Mouse (Mus musculus): ENCODE results near the gene Ccdc126. TPM values are rescaled to one million over a fixed set of nuclear protein-coding genes. Genes with fewer than 3 reads are reported as not detected.
A peak's percentile ranks its signal among the peaks of the same experiment; 100 is the strongest.
"Not testable (repeated sequence)": the region's sequence is repeated elsewhere in the genome, so short reads cannot be mapped to it uniquely, and the experiment has no call there.

Ccdc126 gene
- 8.0 and 8.3 TPM in 2 replicates for polyA plus RNA-seq (2015; fragmentation: Nextera tagmentation; extraction: Ambion mirVana)

DNA sequence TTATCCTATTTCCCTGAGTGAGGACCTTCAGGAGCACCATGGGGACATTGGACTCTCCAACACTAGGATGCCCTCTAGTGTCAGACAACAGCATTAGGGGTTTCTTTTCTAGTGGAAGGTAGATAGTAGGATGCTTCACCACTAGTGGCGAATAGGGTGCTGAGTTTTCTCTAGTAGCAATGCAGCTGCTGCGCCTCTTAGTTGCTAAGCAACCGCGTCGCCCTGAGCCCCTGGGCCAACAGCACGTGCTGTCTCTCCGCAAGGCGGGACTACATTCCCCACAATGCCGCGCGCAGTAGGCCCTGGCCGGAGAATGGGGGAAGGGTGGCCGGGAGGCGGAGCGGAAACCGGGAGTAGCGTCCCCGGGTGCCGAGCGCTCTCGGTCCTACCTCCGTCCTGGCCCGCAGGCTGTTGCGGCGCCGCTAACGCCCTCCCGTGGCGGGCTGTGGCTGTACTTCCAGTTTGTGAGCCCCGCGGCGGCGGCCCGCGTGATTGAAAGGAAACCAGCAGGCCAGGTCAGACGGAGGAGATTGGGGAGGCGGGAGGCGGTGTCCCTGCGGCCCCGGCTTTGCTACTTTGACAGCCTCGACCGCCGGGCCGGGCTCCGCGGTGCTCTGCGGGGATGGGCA, at the start of gene Ccdc126:
TSS of gene Ccdc126 (plus strand) at position 309 of the 629 bp plus-strand sequence.
- peak within 1 kb of the TSS; percentile 85 for H3K9ac ChIP-seq
- peak within 1 kb of the TSS; percentile 84 for H3K4me2 ChIP-seq
- no peaks in the 10 kb centered on the region for H3K9me3 ChIP-seq
- under 1% methylated on average over 47 of the region's 47 CpGs for WGBS
- peaks cover 32% of the 10 kb centered on the region for H3K4me1 ChIP-seq
- H3K36me3 ChIP-seq: no peaks in the 10 kb centered on the region
- H3K27me3 ChIP-seq (replicated peaks): no peaks in the 10 kb centered on the region
- H3K27ac ChIP-seq (replicated peaks): peak within 1 kb of the TSS; percentile 78
- peak; percentile 98 for ATAC-seq (ENCODE audit: extremely low read depth, insufficient number of reproducible peaks, low FRiP score, low TSS enrichment)
- H3K4me3 ChIP-seq: peak within 1 kb of the TSS; percentile 74

DNA sequence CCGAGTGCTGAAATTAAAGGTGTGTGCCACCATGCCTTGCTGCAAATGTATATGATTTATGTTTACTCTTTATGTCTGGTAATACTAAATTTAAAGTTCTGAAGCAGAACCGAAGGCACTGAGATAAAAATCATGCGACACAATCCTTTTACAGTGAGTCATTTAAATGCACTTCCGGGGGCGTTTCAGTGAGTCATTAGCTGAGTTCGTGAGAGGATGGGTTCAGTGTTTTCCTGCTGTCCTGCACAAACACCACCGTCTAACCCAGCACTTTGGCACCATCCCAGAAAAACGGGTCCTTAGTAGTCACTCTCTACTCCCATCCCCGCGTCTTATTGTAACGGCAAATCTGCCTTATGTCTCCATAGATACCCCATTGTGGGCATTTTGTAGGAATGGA, 49.2 kb upstream of the Ccdc126 start:
- no peak overlapping the region for H3K27ac ChIP-seq (replicated peaks)
- H3K9ac ChIP-seq: no peak overlapping the region
- no peaks in the 10 kb centered on the region for H3K27me3 ChIP-seq (replicated peaks)
- 53% methylated on average over 11 of the region's 11 CpGs for WGBS
- ATAC-seq (ENCODE audit: extremely low read depth, insufficient number of reproducible peaks, low FRiP score, low TSS enrichment): no peak
- H3K4me2 ChIP-seq: no peak overlapping the region
- no peaks in the 10 kb centered on the region for H3K9me3 ChIP-seq
- no peaks in the 10 kb centered on the region for H3K4me1 ChIP-seq
- no peak overlapping the region for H3K4me3 ChIP-seq
- H3K36me3 ChIP-seq: no peaks in the 10 kb centered on the region

DNA sequence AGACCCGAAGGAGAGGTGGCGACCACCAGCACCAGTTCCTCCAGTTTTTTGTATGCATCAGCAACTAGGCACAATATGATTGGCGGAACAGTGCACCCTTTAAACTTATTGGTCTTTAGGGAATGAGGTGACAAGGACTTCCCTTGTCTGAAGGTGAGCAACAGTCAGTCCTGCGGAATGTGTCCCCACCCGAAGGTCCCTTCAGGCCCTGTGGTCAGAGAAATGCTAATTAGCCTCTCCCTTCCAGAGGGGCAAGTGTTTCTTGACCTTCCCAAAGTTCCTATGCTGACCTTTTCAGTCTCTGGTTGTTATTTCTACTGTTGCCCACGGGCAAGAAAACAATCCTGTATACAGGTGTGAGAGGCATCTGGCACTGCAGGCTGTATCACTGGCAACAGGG, 47.3 kb upstream of the Ccdc126 start:
- Histone ChIP-seq H3K4me3 (no peak overlapping the region), H3K4me2 (no peak overlapping the region), H3K27ac (replicated peaks) (no peak overlapping the region), H3K9ac (no peak overlapping the region), H3K4me1 (no peaks in the 10 kb centered on the region), H3K9me3 (no peaks in the 10 kb centered on the region), H3K36me3 (no peaks in the 10 kb centered on the region), H3K27me3 (replicated peaks) (no peaks in the 10 kb centered on the region)
- no peak for ATAC-seq (ENCODE audit: extremely low read depth, insufficient number of reproducible peaks, low FRiP score, low TSS enrichment)
- WGBS: 77% methylated on average over 6 of the region's 6 CpGs

DNA sequence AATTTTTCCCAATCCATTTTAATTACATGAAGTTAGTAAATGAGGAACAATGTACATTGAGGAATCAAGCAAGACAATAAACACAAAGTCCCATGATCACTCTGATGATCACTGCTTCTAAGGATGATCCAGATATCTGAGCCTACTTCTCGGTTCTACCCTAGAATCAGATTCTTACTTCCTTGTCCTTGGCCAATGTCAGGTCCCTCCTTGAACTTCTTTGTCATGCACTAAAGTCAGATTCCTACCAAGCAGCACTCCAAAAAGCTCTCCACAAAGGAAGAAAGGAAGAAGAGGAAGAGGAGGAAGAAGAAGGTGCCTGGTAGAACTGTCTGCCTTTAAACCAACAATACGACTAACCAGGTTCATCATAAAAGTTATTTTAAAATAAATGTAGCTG, 46.2 kb upstream of the Ccdc126 start:
- Histone ChIP-seq H3K4me1 (no peaks in the 10 kb centered on the region), H3K9ac (no peak overlapping the region), H3K9me3 (no peaks in the 10 kb centered on the region), H3K36me3 (no peaks in the 10 kb centered on the region), H3K4me3 (no peak overlapping the region), H3K27me3 (replicated peaks) (no peaks in the 10 kb centered on the region), H3K4me2 (no peak overlapping the region), H3K27ac (replicated peaks) (no peak overlapping the region)
- WGBS: 69% methylated on average over 2 of the region's 2 CpGs
- ATAC-seq (ENCODE audit: extremely low read depth, insufficient number of reproducible peaks, low FRiP score, low TSS enrichment): no peak

DNA sequence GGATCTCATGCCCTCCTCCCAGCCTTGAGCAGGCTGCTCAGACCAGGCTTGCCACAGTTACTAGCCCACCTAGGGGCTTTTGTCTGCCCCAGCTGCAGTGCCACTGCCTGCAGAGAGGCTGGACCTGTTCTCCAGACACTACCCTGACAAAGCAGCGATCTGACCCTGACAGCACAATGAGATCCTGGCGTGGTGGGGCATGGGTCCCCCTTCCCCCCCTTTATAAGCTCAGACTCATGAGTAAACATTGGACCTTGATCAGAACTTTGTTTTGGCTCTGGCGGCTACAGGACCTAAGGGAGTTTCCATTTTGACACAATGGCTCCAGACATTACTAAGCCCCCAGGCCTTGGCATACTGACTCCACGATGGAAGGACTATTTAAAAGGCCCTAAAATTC, 45.1 kb upstream of the Ccdc126 start:
- 51% methylated on average over 4 of the region's 4 CpGs for WGBS
- Histone ChIP-seq H3K36me3 (no peaks in the 10 kb centered on the region), H3K4me3 (no peak overlapping the region), H3K27ac (replicated peaks) (no peak overlapping the region), H3K4me2 (no peak overlapping the region), H3K9me3 (no peaks in the 10 kb centered on the region), H3K9ac (no peak overlapping the region), H3K27me3 (replicated peaks) (no peaks in the 10 kb centered on the region), H3K4me1 (no peaks in the 10 kb centered on the region)
- ATAC-seq (ENCODE audit: extremely low read depth, insufficient number of reproducible peaks, low FRiP score, low TSS enrichment): no peak

DNA sequence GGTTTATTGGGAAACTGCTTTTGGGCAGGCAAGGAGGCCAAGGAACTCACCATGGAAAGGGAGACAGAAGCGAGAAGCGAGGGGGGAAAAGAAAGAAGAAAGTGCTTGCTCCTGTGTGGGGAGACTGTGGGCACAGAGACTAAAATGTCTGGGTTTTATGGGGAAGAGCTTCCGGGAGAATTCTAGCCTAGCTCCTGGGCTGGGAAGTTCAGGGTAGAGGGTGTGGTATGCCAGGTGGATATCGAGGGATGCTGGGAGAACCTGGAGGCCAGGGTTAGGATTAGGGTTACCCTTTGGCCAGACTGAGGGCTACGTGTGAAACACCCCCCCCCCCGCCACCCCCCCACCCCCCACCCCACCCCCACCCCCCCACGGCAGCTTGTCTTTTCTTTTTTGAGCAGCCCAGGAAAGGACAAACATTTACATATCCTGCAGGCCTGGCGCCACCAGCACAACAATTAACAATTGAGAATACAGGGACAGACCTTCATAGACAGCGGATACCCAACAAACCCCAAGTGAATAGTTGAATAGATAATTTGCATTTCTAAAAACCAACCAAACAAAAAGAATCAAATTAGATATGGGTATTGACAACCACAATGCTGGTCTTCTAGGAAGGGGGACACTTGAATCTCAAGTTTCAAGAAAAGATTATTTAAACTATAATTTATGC, 44.5 kb upstream of the Ccdc126 start:
- Histone ChIP-seq H3K27me3 (replicated peaks) (no peaks in the 10 kb centered on the region), H3K9me3 (no peaks in the 10 kb centered on the region)

DNA sequence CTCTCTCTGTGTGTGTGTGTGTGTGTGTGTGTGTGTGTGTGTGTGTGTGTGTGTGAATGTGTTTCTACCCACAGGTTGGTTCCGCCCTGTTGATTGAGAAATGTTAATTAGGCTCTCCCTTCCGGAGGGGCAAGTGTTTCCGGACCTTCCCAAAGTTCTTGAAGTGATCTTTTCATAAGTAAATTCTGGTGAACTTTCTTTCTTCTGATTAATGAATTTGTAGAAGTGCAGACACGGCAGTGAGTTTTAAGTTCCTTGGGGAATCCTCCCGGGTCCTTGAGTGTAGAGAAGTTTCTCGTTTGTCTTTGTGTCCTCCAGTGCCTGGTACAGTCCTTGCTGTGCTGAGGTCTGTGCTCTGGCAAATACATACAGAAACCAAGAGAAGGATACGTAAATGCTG, 43.8 kb upstream of the Ccdc126 start:
- H3K4me3 ChIP-seq: no peak overlapping the region
- H3K27ac ChIP-seq (replicated peaks): no peak overlapping the region
- 83% methylated on average over 7 of the region's 7 CpGs for WGBS
- H3K9me3 ChIP-seq: no peaks in the 10 kb centered on the region
- no peak for ATAC-seq (ENCODE audit: extremely low read depth, insufficient number of reproducible peaks, low FRiP score, low TSS enrichment)
- no peaks in the 10 kb centered on the region for H3K4me1 ChIP-seq
- no peaks in the 10 kb centered on the region for H3K36me3 ChIP-seq
- H3K9ac ChIP-seq: no peak overlapping the region
- no peak overlapping the region for H3K4me2 ChIP-seq
- H3K27me3 ChIP-seq (replicated peaks): no peaks in the 10 kb centered on the region

More for the DNA sequence above, 44.5 kb upstream of the Ccdc126 start:
- Histone ChIP-seq H3K4me1 (no peaks in the 10 kb centered on the region), H3K9ac (no peak overlapping the region), H3K36me3 (no peaks in the 10 kb centered on the region), H3K4me2 (no peak overlapping the region), H3K4me3 (no peak overlapping the region), H3K27ac (replicated peaks) (no peak overlapping the region)
- ATAC-seq (ENCODE audit: extremely low read depth, insufficient number of reproducible peaks, low FRiP score, low TSS enrichment): no peak
- 62% methylated on average over 9 of the region's 9 CpGs for WGBS

DNA sequence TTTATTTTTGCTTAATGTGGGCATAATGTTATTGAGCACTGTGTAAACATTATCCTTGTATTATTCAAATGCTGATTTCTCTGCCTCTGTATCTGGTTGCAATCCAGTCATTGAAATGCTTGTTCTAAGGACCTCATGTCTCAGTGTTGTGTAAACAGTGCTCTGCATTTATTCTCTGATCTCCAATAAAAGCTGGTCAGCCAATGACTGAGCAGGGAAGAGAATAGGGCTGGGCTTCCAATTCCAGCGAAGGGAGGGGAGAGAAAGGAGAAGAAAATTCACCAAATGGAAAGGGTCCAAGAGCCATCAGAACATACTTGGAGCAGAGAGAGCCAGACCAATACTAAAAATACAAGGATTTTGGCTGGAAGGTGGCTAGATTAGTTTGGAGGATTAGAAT, 38.1 kb upstream of the Ccdc126 start:
- Histone ChIP-seq H3K9ac (no peak overlapping the region), H3K4me1 (no peaks in the 10 kb centered on the region), H3K4me3 (no peak overlapping the region), H3K36me3 (no peaks in the 10 kb centered on the region), H3K27ac (replicated peaks) (no peak overlapping the region), H3K4me2 (no peak overlapping the region), H3K27me3 (replicated peaks) (no peaks in the 10 kb centered on the region), H3K9me3 (no peaks in the 10 kb centered on the region)
- 61% methylated on average over 1 of the region's 1 CpGs for WGBS
- ATAC-seq (ENCODE audit: extremely low read depth, insufficient number of reproducible peaks, low FRiP score, low TSS enrichment): no peak

DNA sequence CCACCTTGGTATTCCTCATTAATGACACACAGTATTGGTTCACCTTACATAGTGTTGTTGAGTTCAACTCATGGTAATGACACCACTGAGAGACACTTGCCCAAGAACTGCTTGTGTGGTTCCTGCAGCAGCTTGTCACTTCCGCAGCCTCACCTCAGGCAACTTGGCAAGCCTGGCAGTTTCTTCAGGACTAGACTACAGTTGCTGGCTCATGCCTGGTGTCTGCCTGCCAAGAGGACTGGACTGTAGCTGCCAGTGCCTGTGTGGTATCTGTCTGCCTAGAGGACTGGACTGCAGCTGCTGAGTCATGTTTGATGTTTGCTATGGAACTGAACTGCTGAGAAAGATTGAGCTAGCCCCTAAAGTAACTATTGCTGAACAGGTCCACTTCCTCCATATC, 37.0 kb upstream of the Ccdc126 start:
- no peak overlapping the region for H3K4me3 ChIP-seq
- H3K9me3 ChIP-seq: no peaks in the 10 kb centered on the region
- H3K4me2 ChIP-seq: no peak overlapping the region
- no peaks in the 10 kb centered on the region for H3K27me3 ChIP-seq (replicated peaks)
- no peaks in the 10 kb centered on the region for H3K4me1 ChIP-seq
- no peak overlapping the region for H3K27ac ChIP-seq (replicated peaks)
- 73% methylated on average over 1 of the region's 1 CpGs for WGBS
- H3K36me3 ChIP-seq: no peaks in the 10 kb centered on the region
- no peak for ATAC-seq (ENCODE audit: extremely low read depth, insufficient number of reproducible peaks, low FRiP score, low TSS enrichment)
- no peak overlapping the region for H3K9ac ChIP-seq

DNA sequence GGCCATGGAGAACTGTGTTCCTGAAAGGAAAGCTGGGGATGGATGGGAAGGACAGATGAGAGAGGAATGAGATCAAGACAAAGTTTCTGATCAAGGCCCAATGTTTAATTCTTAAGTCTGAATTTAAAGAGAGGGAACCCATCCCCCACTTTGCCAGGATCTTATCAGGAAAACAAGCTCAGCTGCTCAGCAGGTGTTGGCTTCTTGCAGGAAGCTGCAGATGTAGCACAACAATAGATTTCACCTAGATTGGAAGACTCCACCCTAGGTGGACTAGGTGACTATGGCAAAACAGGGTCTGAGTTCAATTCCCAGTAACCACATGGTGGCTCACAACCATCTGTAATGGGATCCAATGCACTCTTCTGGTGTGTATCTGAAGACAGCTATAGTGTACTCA, 20.8 kb upstream of the Ccdc126 start:
- no peaks in the 10 kb centered on the region for H3K4me1 ChIP-seq
- H3K27me3 ChIP-seq (replicated peaks): no peaks in the 10 kb centered on the region
- no peaks in the 10 kb centered on the region for H3K36me3 ChIP-seq
- H3K4me3 ChIP-seq: no peak overlapping the region
- no peak overlapping the region for H3K27ac ChIP-seq (replicated peaks)
- H3K9me3 ChIP-seq: no peaks in the 10 kb centered on the region
- no peak overlapping the region for H3K4me2 ChIP-seq
- no peak for ATAC-seq (ENCODE audit: extremely low read depth, insufficient number of reproducible peaks, low FRiP score, low TSS enrichment)
- H3K9ac ChIP-seq: no peak overlapping the region

DNA sequence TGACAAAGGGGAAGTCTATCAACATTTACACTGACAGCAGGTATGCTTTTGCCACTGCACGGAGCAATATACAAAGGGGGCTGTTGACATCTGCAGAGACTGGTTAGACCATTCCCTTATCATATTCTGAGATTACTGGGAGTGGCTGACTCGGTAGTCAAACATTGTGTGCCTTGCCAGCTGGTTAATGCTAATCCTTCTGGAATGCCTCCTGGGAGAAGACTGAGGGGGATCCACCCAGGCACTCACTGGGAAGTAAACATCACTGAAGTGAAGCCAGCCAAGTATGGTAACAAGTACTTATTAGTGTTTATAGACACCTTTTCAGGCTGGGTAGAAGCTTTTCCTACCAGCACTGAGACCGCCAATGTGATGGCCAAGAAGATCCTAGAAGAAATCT, 4.3 kb upstream of the Ccdc126 start:
- not testable (repeated sequence) for H3K27ac ChIP-seq (replicated peaks); H3K4me2 ChIP-seq; H3K9ac ChIP-seq; ATAC-seq (ENCODE audit: extremely low read depth, insufficient number of reproducible peaks, low FRiP score, low TSS enrichment); H3K4me1 ChIP-seq; H3K36me3 ChIP-seq; H3K9me3 ChIP-seq; H3K27me3 ChIP-seq (replicated peaks); H3K4me3 ChIP-seq
- 32% methylated on average over 3 of the region's 3 CpGs for WGBS

Measured in heart, embryonic 13.5 days (tissue).